26 mouse cellular contexts compared by ENCODE assay signal in genomic region chr6:3468627-3469026, GRCm38 (mm10). TPM values are rescaled to one million over a fixed set of nuclear protein-coding genes. Genes with fewer than 3 reads are reported as not detected.
A peak's percentile ranks its signal among the peaks of the same experiment; 100 is the strongest.
DNase-seq lines count a peak whose midpoint lies in the region; ATAC-seq and TF ChIP-seq lines count a peak whose summit lies in the region.
"Had no signal": no experiment of that assay in that cellular context is flagged by ENCODE, and none has a peak within 500 bp of the region (broad histone marks: within the 10 kb centered on the region; RNA-seq: fewer than 3 reads in every experiment).

No protein-coding gene starts in this region.

- no peak overlapping the region for H3K9ac ChIP-seq in midbrain, embryonic 11.5 days (ENCODE audit: low read length)
- H3K9ac ChIP-seq in intestine, embryonic 15.5 days = no peak overlapping the region
- H3K9ac ChIP-seq in intestine, postnatal 0 days (ENCODE audit: low read depth, low read length) = no peak overlapping the region
- H3K9ac ChIP-seq in stomach, postnatal 0 days (ENCODE audit: low read length) = no peak overlapping the region
- H3K9ac ChIP-seq: embryonic facial prominence, embryonic 12.5 days; forebrain, embryonic 13.5 days; forebrain, embryonic 15.5 days had no signal

- no peak overlapping the region for H3K4me2 ChIP-seq in midbrain, embryonic 11.5 days
- H3K4me2 ChIP-seq in intestine, embryonic 15.5 days (replicated peaks) = no peak overlapping the region
- H3K4me2 ChIP-seq in intestine, postnatal 0 days (replicated peaks; ENCODE audit: low read depth) = no peak overlapping the region
- no peak overlapping the region for H3K4me2 ChIP-seq in stomach, postnatal 0 days (replicated peaks; ENCODE audit: low read depth)
- H3K4me2 ChIP-seq: embryonic facial prominence, embryonic 12.5 days; forebrain, embryonic 13.5 days; forebrain, embryonic 15.5 days had no signal

- 58% methylated on average over 1 of the region's 1 CpGs for WGBS in midbrain, embryonic 11.5 days
- 73% methylated on average over 1 of the region's 1 CpGs for WGBS in midbrain, embryonic 10.5 days
- 36% methylated on average over 1 of the region's 1 CpGs for WGBS in intestine, embryonic 15.5 days
- WGBS in intestine, postnatal 0 days = 22% methylated on average over 1 of the region's 1 CpGs
- WGBS in stomach, postnatal 0 days = 34% methylated on average over 1 of the region's 1 CpGs

- intact Hi-C loops in heart, postnatal 25 days (cut with DNase I) = no loop called here

- ATAC-seq in midbrain, embryonic 11.5 days (ENCODE audit: low FRiP score) = no peak
- peak; percentile 75 for ATAC-seq in intestine, embryonic 15.5 days
- peak; percentile 79 for ATAC-seq in intestine, postnatal 0 days
- peak; percentile 83 for ATAC-seq in stomach, postnatal 0 days (ENCODE audit: low FRiP score, low TSS enrichment)
- ATAC-seq: activated CD4-positive, CD25-positive, alpha-beta regulatory T cell, adult 4 months; CD4-positive, CD25-positive, alpha-beta regulatory T cell, adult 4 months; forebrain, embryonic 13.5 days; forebrain, embryonic 15.5 days; Patski had no signal

- H3K36me3 ChIP-seq in midbrain, embryonic 11.5 days (ENCODE audit: control insufficient read depth, insufficient read depth, low read length) = no peaks in the 10 kb centered on the region
- no peaks in the 10 kb centered on the region for H3K36me3 ChIP-seq in midbrain, embryonic 10.5 days
- H3K36me3 ChIP-seq in intestine, embryonic 15.5 days = no peaks in the 10 kb centered on the region
- no peaks in the 10 kb centered on the region for H3K36me3 ChIP-seq in intestine, postnatal 0 days (ENCODE audit: control insufficient read depth, insufficient read depth)
- no peaks in the 10 kb centered on the region for H3K36me3 ChIP-seq in stomach, postnatal 0 days (ENCODE audit: control insufficient read depth, insufficient read depth, low read length)
- H3K36me3 ChIP-seq: embryonic facial prominence, embryonic 10.5 days; embryonic facial prominence, embryonic 12.5 days; forebrain, embryonic 15.5 days; G1E had no signal

- H3K9me3 ChIP-seq in midbrain, embryonic 11.5 days (ENCODE audit: control insufficient read depth, low read length) = no peaks in the 10 kb centered on the region
- H3K9me3 ChIP-seq in midbrain, embryonic 10.5 days (replicated peaks) = no peaks in the 10 kb centered on the region
- H3K9me3 ChIP-seq in intestine, embryonic 15.5 days = no peaks in the 10 kb centered on the region
- no peaks in the 10 kb centered on the region for H3K9me3 ChIP-seq in intestine, postnatal 0 days (ENCODE audit: control insufficient read depth)
- H3K9me3 ChIP-seq in stomach, postnatal 0 days (ENCODE audit: control insufficient read depth, low read length) = no peaks in the 10 kb centered on the region
- H3K9me3 ChIP-seq: embryonic facial prominence, embryonic 10.5 days; embryonic facial prominence, embryonic 12.5 days; forebrain, embryonic 13.5 days; forebrain, embryonic 15.5 days; G1E had no signal

- no peak overlapping the region for H3K27ac ChIP-seq in midbrain, embryonic 11.5 days (ENCODE audit: low read depth, low read length)
- H3K27ac ChIP-seq in midbrain, embryonic 10.5 days (replicated peaks) = no peak overlapping the region
- no peak overlapping the region for H3K27ac ChIP-seq in intestine, embryonic 15.5 days
- no peak overlapping the region for H3K27ac ChIP-seq in intestine, postnatal 0 days (ENCODE audit: low read depth, low read length)
- H3K27ac ChIP-seq in stomach, postnatal 0 days (replicated peaks) = no peak overlapping the region
- H3K27ac ChIP-seq: embryonic facial prominence, embryonic 10.5 days; embryonic facial prominence, embryonic 12.5 days; forebrain, embryonic 13.5 days; forebrain, embryonic 15.5 days had no signal

- H3K4me3 ChIP-seq in midbrain, embryonic 11.5 days (ENCODE audit: low read depth, low read length) = no peak overlapping the region
- H3K4me3 ChIP-seq in midbrain, embryonic 10.5 days = no peak overlapping the region
- H3K4me3 ChIP-seq in intestine, embryonic 15.5 days (replicated peaks) = no peak overlapping the region
- no peak overlapping the region for H3K4me3 ChIP-seq in intestine, postnatal 0 days (ENCODE audit: low read depth, low read length)
- no peak overlapping the region for H3K4me3 ChIP-seq in stomach, postnatal 0 days (ENCODE audit: low read depth, low read length)
- H3K4me3 ChIP-seq: embryonic facial prominence, embryonic 10.5 days; embryonic facial prominence, embryonic 12.5 days; forebrain, embryonic 13.5 days; forebrain, embryonic 15.5 days had no signal

- TF ChIP-seq EP300 in stomach, postnatal 0 days (optimal IDR thresholded peaks at IDR 0.05) = no peak

- TF ChIP-seq CTCF in intestine, postnatal 0 days (IDR thresholded peaks at IDR 0.05; ENCODE audit: low read depth) = no peak
- TF ChIP-seq CTCF in stomach, postnatal 0 days (IDR thresholded peaks at IDR 0.05; ENCODE audit: low read depth) = no peak

- no peaks in the 10 kb centered on the region for H3K27me3 ChIP-seq in midbrain, embryonic 11.5 days (ENCODE audit: control insufficient read depth, insufficient read depth, low read length)
- H3K27me3 ChIP-seq in midbrain, embryonic 10.5 days (ENCODE audit: low read depth, poor library complexity, severe bottlenecking) = no peaks in the 10 kb centered on the region
- H3K27me3 ChIP-seq in intestine, embryonic 15.5 days (replicated peaks) = no peaks in the 10 kb centered on the region
- H3K27me3 ChIP-seq in intestine, postnatal 0 days (replicated peaks; ENCODE audit: control insufficient read depth, insufficient read depth, low read length) = no peaks in the 10 kb centered on the region
- no peaks in the 10 kb centered on the region for H3K27me3 ChIP-seq in stomach, postnatal 0 days (ENCODE audit: control insufficient read depth, insufficient read depth, low read length)
- H3K27me3 ChIP-seq: CH12.LX; embryonic facial prominence, embryonic 12.5 days; forebrain, embryonic 13.5 days; forebrain, embryonic 15.5 days had no signal

- peak; percentile 21 for DNase-seq in midbrain, embryonic 11.5 days (ENCODE audit: low spot score, missing footprints)
- DNase-seq in midbrain, embryonic 10.5 days (ENCODE audit: low spot score) = no peak
- no peak for DNase-seq in stomach, postnatal 0 days (ENCODE audit: low spot score)
- no peak for DNase-seq in heart, postnatal 25 days (ENCODE audit: low spot score)
- DNase-seq in Muller cell, postnatal 12 days (ENCODE audit: inconsistent ontology term) = no peak
- no peak for DNase-seq in right cerebral cortex, adult 18-20 months
- DNase-seq: adrenal gland, adult 8-10 months; adrenal gland, postnatal 14 days; adrenal gland, postnatal 36 days; B cell, adult 2 months; cerebellum, adult 11-12 months; cerebellum, adult 2 months; cerebellum, adult 9-10 months; cerebellum, postnatal 10 days; cerebellum, postnatal 25 days had no signal

- H3K4me1 ChIP-seq in midbrain, embryonic 11.5 days (ENCODE audit: control insufficient read depth, insufficient read depth, low read length) = no peaks in the 10 kb centered on the region
- no peaks in the 10 kb centered on the region for H3K4me1 ChIP-seq in midbrain, embryonic 10.5 days
- no peaks in the 10 kb centered on the region for H3K4me1 ChIP-seq in intestine, embryonic 15.5 days (replicated peaks)
- H3K4me1 ChIP-seq in intestine, postnatal 0 days (replicated peaks; ENCODE audit: control insufficient read depth, insufficient read depth, low read length) = no peaks in the 10 kb centered on the region
- no peaks in the 10 kb centered on the region for H3K4me1 ChIP-seq in stomach, postnatal 0 days (replicated peaks; ENCODE audit: control insufficient read depth, insufficient read depth)
- H3K4me1 ChIP-seq: embryonic facial prominence, embryonic 10.5 days; embryonic facial prominence, embryonic 12.5 days; forebrain, embryonic 13.5 days; forebrain, embryonic 15.5 days had no signal

RNA-seq across cellular contexts. Expression of gene Hepacam2, which starts 29.5 kb away (rescaled TPM):
- polyA plus RNA-seq in midbrain, embryonic 11.5 days (2014; fragmentation: Nextera tagmentation; extraction: Ambion mirVana) = 3.3 and 3.8 TPM in 2 replicates
- polyA plus RNA-seq in midbrain, embryonic 10.5 days (2016; fragmentation: Nextera tagmentation; extraction: Ambion mirVana) = 1.7 and 2.4 TPM in 2 replicates
- 16.6 and 17.0 TPM in 2 replicates for polyA plus RNA-seq in intestine, embryonic 15.5 days (2015; fragmentation: Nextera tagmentation; extraction: Ambion mirVana)
- 16.4 and 19.5 TPM in 2 replicates for polyA plus RNA-seq in intestine, postnatal 0 days (2015; fragmentation: Nextera tagmentation; extraction: Ambion mirVana)
- polyA plus RNA-seq in stomach, postnatal 0 days (2015; fragmentation: Nextera tagmentation; extraction: Ambion mirVana) = 1.3 and 1.4 TPM in 2 replicates
- under 1 TPM; 0.26 to 0.28 TPM for total RNA-seq in heart, postnatal 25 days (2021)
- total RNA-seq: adrenal gland, postnatal 14 days had no signal
- polyA plus RNA-seq: G1E had no signal

RNA-seq across cellular contexts. Expression of gene Vps50, which starts 29.6 kb away (rescaled TPM):
- 42.1 and 45.6 TPM in 2 replicates for polyA plus RNA-seq in midbrain, embryonic 11.5 days (2014; fragmentation: Nextera tagmentation; extraction: Ambion mirVana)
- 36.9 and 41.0 TPM in 2 replicates for polyA plus RNA-seq in midbrain, embryonic 10.5 days (2016; fragmentation: Nextera tagmentation; extraction: Ambion mirVana)
- polyA plus RNA-seq in intestine, embryonic 15.5 days (2015; fragmentation: Nextera tagmentation; extraction: Ambion mirVana) = 28.4 and 30.8 TPM in 2 replicates
- 18.4 and 19.9 TPM in 2 replicates for polyA plus RNA-seq in intestine, postnatal 0 days (2015; fragmentation: Nextera tagmentation; extraction: Ambion mirVana)
- polyA plus RNA-seq in stomach, postnatal 0 days (2015; fragmentation: Nextera tagmentation; extraction: Ambion mirVana) = 14.4 and 15.3 TPM in 2 replicates
- total RNA-seq in heart, postnatal 25 days (2021) = 10 to 100 TPM; 14.3 to 15.0 TPM
